9 mouse cellular contexts compared by ENCODE assay signal in genomic region chr3:159020447-159020846, GRCm38 (mm10).
"Had no signal": no experiment of that assay in that cellular context is flagged by ENCODE, and none has a peak within 500 bp of the region (broad histone marks: within the 10 kb centered on the region; RNA-seq: fewer than 3 reads in every experiment).

No protein-coding gene starts in this region.

- DNase-seq: kidney, adult 2 months; kidney, postnatal 25 days; left cerebral cortex, postnatal 4 days; liver, postnatal 0 days; lung, embryonic 14.5 days; thymus, postnatal 25 days had no signal

- ATAC-seq: intestine, postnatal 0 days; liver, postnatal 0 days; lung, postnatal 0 days; midbrain, embryonic 15.5 days had no signal
